Mouse (Mus musculus) liver, adult 2 months (tissue): ENCODE data around the gene Tubb5. TPM values are rescaled to one million over a fixed set of nuclear protein-coding genes. Genes with fewer than 3 reads are reported as not detected.

Experiments
- DNase-seq: peaks from one replicate; pipeline ENCODE4 v3.0.0-alpha.2; 2011; ENCODE audit warnings: low read depth, low spot score; ENCODE audit errors: extremely low read depth
- H3K27ac ChIP-seq: fragments of 200-500 bp; replicated peaks from 2 replicates; pipeline ENCODE4 v1.5.1; 2012; ENCODE audit warnings: low read depth, mild to moderate bottlenecking, control low read depth, inconsistent platforms, low read length; ENCODE audit not compliant: insufficient read depth
- H3K27me3 ChIP-seq: fragments of 200-500 bp; 2 replicates; pipeline ENCODE4 v1.6.1; 2012; ENCODE audit warnings: mild to moderate bottlenecking, moderate library complexity, low read length, inconsistent platforms; ENCODE audit not compliant: control insufficient read depth, insufficient read depth
- H3K36me3 ChIP-seq: fragments of 200-500 bp; 2 replicates; pipeline ENCODE4 v1.6.1; 2012; ENCODE audit warnings: low read length, inconsistent platforms; ENCODE audit not compliant: control insufficient read depth, insufficient read depth
- H3K4me1 ChIP-seq: fragments of 200-500 bp; 2 replicates; pipeline ENCODE4 v1.6.1; 2011; ENCODE audit warnings: low read length; ENCODE audit not compliant: control insufficient read depth, insufficient read depth
- H3K4me3 ChIP-seq: fragments of 200-500 bp; 2 replicates; pipeline ENCODE4 v1.5.1; 2011; ENCODE audit warnings: low read depth, mild to moderate bottlenecking, control low read depth, low read length, moderate library complexity; ENCODE audit not compliant: insufficient read depth
- H3K79me2 ChIP-seq: fragments of 200-500 bp; 2 replicates; pipeline ENCODE4 v1.6.1; 2012; ENCODE audit warnings: inconsistent platforms, mild to moderate bottlenecking, low read length, moderate library complexity; ENCODE audit not compliant: control insufficient read depth, insufficient read depth
- H3K9ac ChIP-seq: fragments of 200-500 bp; 2 replicates; pipeline ENCODE4 v1.6.1; 2012; ENCODE audit warnings: low read depth, mild to moderate bottlenecking, control low read depth, inconsistent platforms, low read length
- CTCF ChIP-seq: fragments of 200-500 bp; IDR thresholded peaks from 2 replicates; pipeline ENCODE4 v1.5.1; 2011; ENCODE audit warnings: low read depth, low read length, control low read depth
- POLR2A ChIP-seq: fragments of 200-500 bp; IDR thresholded peaks from 2 replicates; pipeline ENCODE4 v1.6.1; 2011; ENCODE audit warnings: low read length, control low read depth; ENCODE audit not compliant: insufficient read depth; ENCODE audit errors: extremely low read depth
- WGBS: fragments of 180-500 bp; shearing (Covaris S2); methylation state at CpG from one replicate; pipeline ENCODE4 v1.1.7; 2018; 5-methylcytosine and 5-hydroxymethylcytosine counted together
- polyA plus RNA-seq: library from polyadenylated mRNA; depleted of rRNA; stranded (reverse); fragments of >200 nt; gene quantifications from 2 replicates; pipeline ENCODE4 v1.2.3, GENCODE M21; 2012
- total RNA-seq: library from RNA; depleted of rRNA; stranded (reverse); fragments of >200 nt; gene quantifications from 2 replicates; pipeline ENCODE4 v1.2.3, GENCODE M21; 2014

The Tubb5 gene
- total and polyA plus RNA-seq, 2 experiments: 37.5 to 62.2 TPM

- H3K4me1 ChIP-seq: peaks cover 27% of the 10 kb centered on the region
- DNase-seq: peak; percentile 80
- peak overlapping the region; percentile 51 for H3K27ac ChIP-seq
- peak overlapping the region; percentile 22; the same call in 1 of the 2 replicates for H3K9ac ChIP-seq
- H3K79me2 ChIP-seq: no peaks in the 10 kb centered on the region
- no peaks in the 10 kb centered on the region for H3K36me3 ChIP-seq
- H3K4me3 ChIP-seq: no peak overlapping the region
- TF ChIP-seq CTCF: no peak
- TF ChIP-seq POLR2A: no peak
- WGBS: 21% methylated on average over 7 of the region's 7 CpGs
- no peaks in the 10 kb centered on the region for H3K27me3 ChIP-seq
These were observed 24.9 kb downstream of the Tubb5 start for GRCm38 (mm10) chr17:35813245-35813647.

- Histone ChIP-seq H3K27me3 (no peaks in the 10 kb centered on the region), H3K79me2 (no peaks in the 10 kb centered on the region), H3K36me3 (no peaks in the 10 kb centered on the region), H3K4me1 (peaks cover 27% of the 10 kb centered on the region), H3K4me3 (no peak overlapping the region), H3K27ac (peak overlapping the region; percentile 51), H3K9ac (peak overlapping the region; percentile 22; the same call in 1 of the 2 replicates)
- no peak for DNase-seq
- no peak for TF ChIP-seq POLR2A
- TF ChIP-seq CTCF: no peak
- 79% methylated on average over 6 of the region's 6 CpGs for WGBS
These were observed 25.4 kb downstream of the Tubb5 start for GRCm38 (mm10) chr17:35812736-35813135.

GRCm38 (mm10) chr17:35812307-35812706 is 25.8 kb downstream of the Tubb5 start:
- Histone ChIP-seq H3K4me3 (no peak overlapping the region), H3K27me3 (no peaks in the 10 kb centered on the region), H3K27ac (no peak overlapping the region), H3K4me1 (peaks cover 27% of the 10 kb centered on the region), H3K79me2 (no peaks in the 10 kb centered on the region), H3K9ac (no peak overlapping the region), H3K36me3 (no peaks in the 10 kb centered on the region)
- DNase-seq: no peak
- WGBS: 92% methylated on average over 5 of the region's 5 CpGs
- TF ChIP-seq POLR2A: no peak
- TF ChIP-seq CTCF: no peak

GRCm38 (mm10) chr17:35810900-35811648 is 27.0 kb downstream of the Tubb5 start:
- 61% methylated on average over 5 of the region's 5 CpGs for WGBS

GRCm38 (mm10) chr17:35809395-35809794 is 28.7 kb downstream of the Tubb5 start:
- 85% methylated on average over 11 of the region's 11 CpGs for WGBS
- H3K79me2 ChIP-seq: no peaks in the 10 kb centered on the region
- no peak overlapping the region for H3K4me3 ChIP-seq
- H3K27me3 ChIP-seq: no peaks in the 10 kb centered on the region
- TF ChIP-seq CTCF (0 out of 2 replicates have a peak, but pooled peaks have one; percentile 4), POLR2A (no peak)
- H3K4me1 ChIP-seq: peaks cover 12% of the 10 kb centered on the region
- H3K9ac ChIP-seq: no peak overlapping the region
- H3K36me3 ChIP-seq: no peaks in the 10 kb centered on the region
- H3K27ac ChIP-seq: no peak overlapping the region
- DNase-seq: no peak

More at GRCm38 (mm10) chr17:35810900-35811648, 27.0 kb downstream of the Tubb5 start:
- Histone ChIP-seq H3K4me1 (peaks cover 22% of the 10 kb centered on the region), H3K27ac (no peak overlapping the region), H3K27me3 (no peaks in the 10 kb centered on the region), H3K4me3 (no peak overlapping the region), H3K36me3 (no peaks in the 10 kb centered on the region), H3K9ac (no peak overlapping the region), H3K79me2 (no peaks in the 10 kb centered on the region)
- no peak for DNase-seq
- TF ChIP-seq CTCF (no peak), POLR2A (no peak)

GRCm38 (mm10) chr17:35808073-35808472 is 30.0 kb downstream of the Tubb5 start:
- Histone ChIP-seq H3K9ac (no peak overlapping the region), H3K27ac (peak overlapping the region; percentile 65), H3K36me3 (no peaks in the 10 kb centered on the region), H3K4me3 (no peak overlapping the region), H3K4me1 (peaks cover 13% of the 10 kb centered on the region), H3K79me2 (no peaks in the 10 kb centered on the region), H3K27me3 (no peaks in the 10 kb centered on the region)
- TF ChIP-seq POLR2A (no peak), CTCF (no peak)
- WGBS: 47% methylated on average over 9 of the region's 9 CpGs
- DNase-seq: peak; percentile 61
